Mouse (Mus musculus): ENCODE measurements around the gene Smg7.

DNA sequence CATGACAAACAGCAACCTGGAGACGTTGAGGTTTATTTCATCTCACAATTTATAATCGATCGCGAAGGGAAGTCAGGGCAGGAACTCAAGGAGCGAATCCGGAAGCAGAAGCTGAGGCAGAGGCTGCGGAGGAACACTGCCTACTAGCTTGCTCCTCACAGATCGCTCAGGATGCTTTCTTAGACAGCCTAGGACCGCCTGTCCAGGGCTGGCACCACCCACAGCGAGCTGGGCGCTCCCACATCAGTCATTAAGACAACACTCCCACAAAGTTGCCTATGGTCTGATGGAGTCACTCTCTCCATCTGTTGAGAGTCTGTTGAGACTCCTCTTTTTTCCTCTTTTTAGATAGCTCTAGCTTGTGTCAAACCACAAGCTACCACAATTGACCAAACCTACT is 31.5 kb upstream of the Smg7 start:
- TF ChIP-seq CTCF (IDR thresholded peaks at IDR 0.05; ENCODE audit: low read depth) (no peak), EP300 (IDR thresholded peaks at IDR 0.05; ENCODE audit: low read depth) (no peak)
